Mouse (Mus musculus): ENCODE measurements at regions not wholly inside any gene's neighbourhood (a gene's known extent, or its start where the extent isn't known, plus 50 kb on each side); places are given as distances from the start of the nearest gene placed in this dataset.

- no peak for DNase-seq
Observed at GRCm38 (mm10) chr8:73645582-73645981, 292.2 kb upstream of the Large1 start.

GRCm38 (mm10) chr8:73626798-73627197 lies 273.5 kb upstream of the Large1 start:
- no peak for DNase-seq

- peak; percentile 1 for DNase-seq
Observed at GRCm38 (mm10) chr8:73618946-73619345, 265.6 kb upstream of the Large1 start.

- DNase-seq = no peak
Observed at GRCm38 (mm10) chr8:73614631-73615030, 261.3 kb upstream of the Large1 start.

- DNase-seq = no peak
Observed at GRCm38 (mm10) chr8:73614106-73614505, 260.8 kb upstream of the Large1 start.

- no peak for DNase-seq
Observed at GRCm38 (mm10) chr8:73611583-73611982, 258.2 kb upstream of the Large1 start.

GRCm38 (mm10) chr8:73570599-73570998 lies 217.3 kb upstream of the Large1 start:
- no peak for DNase-seq

GRCm38 (mm10) chr8:73569963-73570362 lies 216.6 kb upstream of the Large1 start:
- no peak for DNase-seq

Small RNAs in the stretch of these regions (microRNA-seq; reads per million reads assigned to microRNA genes)
- gene Gm23255 = 0 reads per million in 2 experiments
